Mouse (Mus musculus): ENCODE data around the gene Tlcd2. TPM values are rescaled to one million over a fixed set of nuclear protein-coding genes. Genes with fewer than 3 reads are reported as not detected.
A peak's percentile ranks its signal among the peaks of the same experiment; 100 is the strongest.

Tlcd2 gene
- total and polyA plus RNA-seq, 3 experiments: 0.40 to 0.81 TPM; not detected in 1

- in situ Hi-C loops (cut with MboI; ENCODE audit: low pct_ligation_motif_present, low pct_unique_long_range_greater_than_20kb, low sequenced_read_pairs) (no loop called here), dilution Hi-C loops (cut with MboI; ENCODE audit: extremely low pct_ligation_motif_present, extremely low pct_unique_long_range_greater_than_20kb, low sequenced_read_pairs) (no loop called here)
- no peaks in the 10 kb centered on the region for H3K27me3 ChIP-seq (replicated peaks)
- peak overlapping the region in 2 of 3 experiments; percentile 30 to 52 for H3K4me3 ChIP-seq (replicated peaks in 1 of 3; ENCODE audit: low read depth in 2 of 3, low read length in 2 of 3, poor library complexity in 1 of 3)
- no peaks in the 10 kb centered on the region for H3K9me3 ChIP-seq (replicated peaks; ENCODE audit: low read length)
- H3K36me3 ChIP-seq (replicated peaks in 1 of 2; ENCODE audit: control insufficient read depth in 1 of 2, insufficient read depth in 1 of 2, low read length in 1 of 2): peaks cover 25 to 34% of the 10 kb centered on the region in 2 experiments
- peaks cover 33% of the 10 kb centered on the region for H3K79me2 ChIP-seq (replicated peaks; ENCODE audit: control insufficient read depth, extremely low read depth, insufficient read depth, poor library complexity, severe bottlenecking)
- H3K4me1 ChIP-seq (ENCODE audit: control insufficient read depth in 1 of 2, insufficient read depth in 2 of 2): peaks cover 3 to 29% of the 10 kb centered on the region in 2 experiments
- 0 out of 2 replicates have a peak, but pooled peaks have one; percentile 12 for TF ChIP-seq MAFK (IDR thresholded peaks at IDR 0.05; ENCODE audit: insufficient replicate concordance, low read length)
- TF ChIP-seq ETS1 (conservative IDR thresholded peaks at IDR 0.05; ENCODE audit: low read depth, low read length): no peak
- TF ChIP-seq TBP (conservative IDR thresholded peaks at IDR 0.05; ENCODE audit: low read depth, low read length): no peak
- DNase-seq (ENCODE audit: extremely low read depth): no peak
- H3K4me2 ChIP-seq (ENCODE audit: insufficient read depth, low read depth, poor library complexity, severe bottlenecking): peak overlapping the region; percentile 90
- H3K9ac ChIP-seq (ENCODE audit: insufficient read depth, low read depth): peak overlapping the region; percentile 35; the same call in 1 of the 2 replicates
- no peak overlapping the region for H3K27ac ChIP-seq (ENCODE audit: insufficient read depth, low read depth)
These were observed 24.7 kb downstream of the Tlcd2 start for GRCm38 (mm10) chr11:75486192-75486591.

- peak within 1 kb of the TSS; percentile 97 for H3K9ac ChIP-seq (ENCODE audit: insufficient read depth, low read depth)
- H3K27ac ChIP-seq (ENCODE audit: insufficient read depth, low read depth): peak within 1 kb of the TSS; percentile 18; the same call in 1 of the 2 replicates
- DNase-seq (ENCODE audit: extremely low read depth): peak; percentile 99
- peaks cover 3 to 29% of the 10 kb centered on the region in 2 experiments for H3K4me1 ChIP-seq (ENCODE audit: control insufficient read depth in 1 of 2, insufficient read depth in 2 of 2)
- H3K4me3 ChIP-seq (replicated peaks in 1 of 3; ENCODE audit: low read depth in 2 of 3, low read length in 2 of 3, poor library complexity in 1 of 3): peak within 1 kb of the TSS; percentile 81 to 96 (median 83)
- in situ Hi-C loops (cut with MboI; ENCODE audit: low pct_ligation_motif_present, low pct_unique_long_range_greater_than_20kb, low sequenced_read_pairs): no loop called here
- dilution Hi-C loops (cut with MboI; ENCODE audit: extremely low pct_ligation_motif_present, extremely low pct_unique_long_range_greater_than_20kb, low sequenced_read_pairs): no loop called here
- peaks cover 36% of the 10 kb centered on the region for H3K79me2 ChIP-seq (replicated peaks; ENCODE audit: control insufficient read depth, extremely low read depth, insufficient read depth, poor library complexity, severe bottlenecking)
- H3K36me3 ChIP-seq (replicated peaks in 1 of 2; ENCODE audit: control insufficient read depth in 1 of 2, insufficient read depth in 1 of 2, low read length in 1 of 2): peaks cover 30 to 40% of the 10 kb centered on the region in 2 experiments
- no peaks in the 10 kb centered on the region for H3K9me3 ChIP-seq (replicated peaks; ENCODE audit: low read length)
- no peaks in the 10 kb centered on the region for H3K27me3 ChIP-seq (replicated peaks)
- peak within 1 kb of the TSS; percentile 90 for H3K4me2 ChIP-seq (ENCODE audit: insufficient read depth, low read depth, poor library complexity, severe bottlenecking)
- TF ChIP-seq ETS1 (conservative IDR thresholded peaks at IDR 0.05; ENCODE audit: low read depth, low read length) (no peak), PAX5 (IDR thresholded peaks at IDR 0.05; ENCODE audit: low read length) (no peak), JUND (conservative IDR thresholded peaks at IDR 0.05; ENCODE audit: low read depth, low read length) (no peak; the same call in 1 of the 2 replicates), ZNF384 (IDR thresholded peaks at IDR 0.05; ENCODE audit: low read depth, low read length) (no peak), MEF2A (IDR thresholded peaks at IDR 0.05; ENCODE audit: borderline replicate concordance, low read depth, low read length) (0 out of 2 replicates have a peak, but pooled peaks have one; percentile 11), MXI1 (IDR thresholded peaks at IDR 0.05; ENCODE audit: low read depth, low read length) (peak; percentile 67), BHLHE40 (IDR thresholded peaks at IDR 0.05; ENCODE audit: low read depth, low read length) (no peak), JUN (IDR thresholded peaks at IDR 0.05; ENCODE audit: insufficient read depth, low read depth, low read length) (no peak), USF1 (IDR thresholded peaks at IDR 0.05; ENCODE audit: low read depth, low read length) (no peak; the same call in 1 of the 2 replicates), RAD21 (IDR thresholded peaks at IDR 0.05; ENCODE audit: low read depth, low read length) (no peak), RCOR1 (conservative IDR thresholded peaks at IDR 0.05; ENCODE audit: low read depth, low read length) (no peak), NELFE (IDR thresholded peaks at IDR 0.05; ENCODE audit: low read depth, low read length) (peak; percentile 84), CHD2 (IDR thresholded peaks at IDR 0.05; ENCODE audit: low read length) (peak; percentile 92), GABPA (IDR thresholded peaks at IDR 0.05; ENCODE audit: insufficient replicate concordance, low read depth, low read length) (no peak; the same call in 1 of the 2 replicates), CHD1 (IDR thresholded peaks at IDR 0.05; ENCODE audit: low read depth, low read length) (peak; percentile 88; the same call in 1 of the 2 replicates), IRF4 (IDR thresholded peaks at IDR 0.05; ENCODE audit: low read depth, low read length) (peak; percentile 24; the same call in 1 of the 2 replicates), TBP (conservative IDR thresholded peaks at IDR 0.05; ENCODE audit: low read depth, low read length) (peak; percentile 86), POLR2A (IDR thresholded peaks at IDR 0.05; ENCODE audit: low read depth, low read length) (peak; percentile 88), TCF12 (IDR thresholded peaks at IDR 0.05; ENCODE audit: low read depth, low read length) (peak; percentile 84), SMC3 (IDR thresholded peaks at IDR 0.05; ENCODE audit: low read depth, low read length) (peak; percentile 3; the same call in 1 of the 2 replicates), CTCF (conservative IDR thresholded peaks at IDR 0.05 in 1 of 2, IDR thresholded peaks at IDR 0.05 in 1 of 2; ENCODE audit: low read depth in 2 of 2, low read length in 2 of 2) (no peak), MAFK (IDR thresholded peaks at IDR 0.05; ENCODE audit: insufficient replicate concordance, low read length) (no peak; the same call in 1 of the 2 replicates), NRF1 (IDR thresholded peaks at IDR 0.05; ENCODE audit: low read depth, low read length) (peak; percentile 67), UBTF (IDR thresholded peaks at IDR 0.05; ENCODE audit: low read depth, low read length) (no peak), MAZ (IDR thresholded peaks at IDR 0.05; ENCODE audit: low read depth, low read length) (no peak), SIN3A (IDR thresholded peaks at IDR 0.05; ENCODE audit: low read length) (peak; percentile 69; the same call in 1 of the 2 replicates), MYC (IDR thresholded peaks at IDR 0.05; ENCODE audit: low read depth, low read length) (peak; percentile 38; the same call in 1 of the 2 replicates), ELF1 (IDR thresholded peaks at IDR 0.05; ENCODE audit: low read depth, low read length) (peak; percentile 96), ZMIZ1 (IDR thresholded peaks at IDR 0.05; ENCODE audit: low read depth, low read length) (peak; percentile 82), ZC3H11A (IDR thresholded peaks at IDR 0.05; ENCODE audit: low read depth, low read length) (no peak)
These were observed 25.2 kb downstream of the Tlcd2 start, which contains the start of gene Prpf8 for GRCm38 (mm10) chr11:75486601-75487285. Gene Prpf8 (plus strand): TSS chr11:75486816.
